Mouse (Mus musculus) heart, adult 2 months (tissue): ENCODE results near the gene Patz1. TPM values are rescaled to one million over a fixed set of nuclear protein-coding genes. Genes with fewer than 3 reads are reported as not detected.
A peak's percentile ranks its signal among the peaks of the same experiment; 100 is the strongest.

Experiments used
- DNase-seq, 2 experiments: peaks; one replicate each; pipeline ENCODE4 v3.0.0; 2021
- H3K27ac ChIP-seq: fragments of 200-600 bp; 2 replicates; pipeline ENCODE4 v1.8.1; 2022
- H3K27me3 ChIP-seq: fragments of 200-500 bp; 2 replicates; pipeline ENCODE4 v1.6.1; 2012; ENCODE audit warnings: mild to moderate bottlenecking, low read length, inconsistent platforms, mixed read lengths; ENCODE audit not compliant: control insufficient read depth, insufficient read depth
- H3K36me3 ChIP-seq: fragments of 200-500 bp; 2 replicates; pipeline ENCODE4 v1.6.1; 2012; ENCODE audit warnings: low read length, inconsistent platforms; ENCODE audit not compliant: control insufficient read depth, insufficient read depth
- H3K4me1 ChIP-seq: fragments of 200-500 bp; 2 replicates; pipeline ENCODE4 v1.6.1; 2011; ENCODE audit warnings: low read length; ENCODE audit not compliant: control insufficient read depth, insufficient read depth
- H3K4me3 ChIP-seq: fragments of 200-600 bp; 2 replicates; pipeline ENCODE4 v1.8.1; 2022
- H3K79me2 ChIP-seq: fragments of 200-500 bp; replicated peaks from 2 replicates; pipeline ENCODE4 v1.6.1; 2012; ENCODE audit warnings: mild to moderate bottlenecking, inconsistent platforms, low read length, moderate library complexity, mixed read lengths; ENCODE audit not compliant: control insufficient read depth, insufficient read depth
- H3K9ac ChIP-seq: fragments of 200-500 bp; 2 replicates; pipeline ENCODE4 v1.6.1; 2012; ENCODE audit warnings: low read depth, mild to moderate bottlenecking, control low read depth, inconsistent platforms, low read length, mixed read lengths
- CTCF ChIP-seq: fragments of 200-600 bp; IDR thresholded peaks from 2 replicates; pipeline ENCODE4 v1.8.1; 2022; ENCODE audit warnings: antibody characterized with exemption, mild to moderate bottlenecking, moderate library complexity
- EP300 ChIP-seq: fragments of 200-500 bp; IDR thresholded peaks from 2 replicates; pipeline ENCODE4 v1.6.1; 2011; ENCODE audit warnings: low read depth, low read length, control low read depth; ENCODE audit not compliant: insufficient read depth
- POLR2A ChIP-seq: fragments of 200-500 bp; IDR thresholded peaks from 2 replicates; pipeline ENCODE4 v1.6.1; 2011; ENCODE audit warnings: mild to moderate bottlenecking, low read depth, low read length, control low read depth; ENCODE audit not compliant: insufficient read depth
- WGBS: fragments of 180-500 bp; shearing (Covaris S2); methylation state at CpG from one replicate; pipeline ENCODE4 v1.1.7; 2018; 5-methylcytosine and 5-hydroxymethylcytosine counted together
- intact Hi-C: fragments of 180-260 bp; cut with DNase I; formaldehyde crosslinking; loops from one replicate; pipeline ENCODE4 v1.15.1; 2025
- polyA plus RNA-seq: library from polyadenylated mRNA; depleted of rRNA; stranded (reverse); fragments of >200 nt; gene quantifications from 2 replicates; pipeline ENCODE4 v1.2.3, GENCODE M21; 2012
- total RNA-seq, 2 experiments: library from RNA; stranded (reverse); gene quantifications; 2 replicates each; pipeline ENCODE4 v1.2.3; 2021

Patz1 gene
- total and polyA plus RNA-seq, 3 experiments: 16.3 to 30.8 (median 19.4) TPM

- Histone ChIP-seq H3K4me3 (no peak overlapping the region), H3K9ac (no peak overlapping the region), H3K27me3 (no peaks in the 10 kb centered on the region), H3K27ac (no peak overlapping the region), H3K79me2 (no peaks in the 10 kb centered on the region), H3K4me1 (peaks cover 10% of the 10 kb centered on the region), H3K36me3 (peaks cover 3% of the 10 kb centered on the region; the same call in 1 of the 2 replicates)
- WGBS: 66% methylated on average over 12 of the region's 12 CpGs
- TF ChIP-seq CTCF (peak; percentile 95), POLR2A (no peak), EP300 (peak; percentile 76; the same call in 1 of the 2 replicates)
- intact Hi-C loops: loop anchor here (1.0 to 10.0 kb wide), 4 partner anchors 16 to 168 kb away; partner anchors contain the start of genes Limk2, Pik3ip1 and Selenom
- DNase-seq: peak; percentile 79 to 83
Observed at GRCm38 (mm10) chr11:3347091-3347834, 58.6 kb downstream of the Patz1 start.

DNA sequence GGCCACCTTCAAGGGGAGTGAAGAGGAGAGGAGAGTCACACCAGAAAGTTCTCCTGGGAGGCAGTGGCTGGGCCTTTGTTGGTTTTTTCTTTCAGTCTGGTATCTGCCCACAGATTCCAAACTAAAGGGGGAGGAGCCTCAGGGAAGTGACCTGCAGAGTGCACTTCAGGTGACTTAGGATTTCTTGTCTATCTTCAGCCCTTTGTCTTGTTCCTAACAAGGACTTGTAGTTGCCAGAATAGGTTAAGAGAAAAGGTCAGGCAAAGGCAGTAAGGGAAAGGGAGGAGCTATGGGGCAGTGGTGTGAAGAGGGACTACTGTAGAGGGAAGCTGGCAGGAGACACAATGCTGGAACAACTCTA, 59.1 kb downstream of the Patz1 start:
- Histone ChIP-seq H3K4me1 (peaks cover 10% of the 10 kb centered on the region), H3K27me3 (no peaks in the 10 kb centered on the region), H3K4me3 (no peak overlapping the region), H3K9ac (no peak overlapping the region), H3K79me2 (no peaks in the 10 kb centered on the region), H3K36me3 (peaks cover 3% of the 10 kb centered on the region; the same call in 1 of the 2 replicates), H3K27ac (no peak overlapping the region)
- TF ChIP-seq POLR2A (no peak), CTCF (no peak), EP300 (no peak)
- intact Hi-C loops: loop anchor here (1.0 to 10.0 kb wide), 4 partner anchors 17 to 167 kb away; partner anchors contain the start of genes Limk2, Pik3ip1 and Selenom
- DNase-seq: no peak

DNA sequence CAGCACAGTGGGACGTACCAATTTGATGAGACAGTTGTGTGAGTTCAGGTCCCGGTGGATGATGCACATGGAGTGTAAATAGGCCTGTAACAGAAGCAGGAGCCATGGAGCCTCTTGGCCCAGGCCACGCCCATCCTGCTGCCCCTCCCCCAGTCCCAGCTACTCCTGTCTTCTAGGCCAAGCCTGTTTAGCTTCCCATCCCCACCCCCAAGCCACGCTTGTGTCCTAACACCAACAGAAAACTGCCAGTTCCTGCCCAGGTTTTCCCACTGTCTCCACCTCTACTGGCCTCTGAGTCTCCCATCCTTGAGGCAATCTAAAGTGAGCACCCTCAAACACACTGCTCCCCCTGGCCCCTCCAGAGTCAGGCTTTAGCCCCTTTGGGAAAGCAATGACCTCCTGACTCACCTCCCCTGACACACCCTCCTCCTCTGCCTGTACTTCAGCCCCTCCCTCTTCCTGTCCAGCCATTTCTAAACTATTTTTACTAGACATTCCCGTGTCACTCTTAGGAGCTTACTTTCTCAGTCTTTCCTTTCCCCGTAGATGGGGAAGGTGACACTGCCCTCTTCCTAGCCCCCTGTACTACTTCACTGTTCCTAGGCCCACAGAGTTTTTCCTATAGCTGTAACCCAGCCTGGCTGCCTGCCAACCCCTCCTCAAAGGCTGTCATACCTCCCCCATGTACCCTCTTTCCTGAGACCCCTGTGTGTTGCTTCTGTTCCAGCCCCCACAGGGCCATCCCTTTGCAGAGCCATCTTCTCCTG, 60.1 kb downstream of the Patz1 start:
- Histone ChIP-seq H3K27ac (peak overlapping the region; percentile 38), H3K79me2 (no peaks in the 10 kb centered on the region), H3K4me1 (peaks cover 10% of the 10 kb centered on the region), H3K9ac (no peak overlapping the region), H3K4me3 (no peak overlapping the region), H3K27me3 (no peaks in the 10 kb centered on the region), H3K36me3 (peaks cover 3% of the 10 kb centered on the region; the same call in 1 of the 2 replicates)
- TF ChIP-seq EP300 (no peak), CTCF (no peak), POLR2A (no peak)
- DNase-seq: no peak
- intact Hi-C loops: loop anchor here (10.0 kb wide), 1 partner anchor 166 kb away; the partner anchor contains the start of gene Selenom
- WGBS: 30% methylated on average over 6 of the region's 6 CpGs

GRCm38 (mm10) chr11:3349343-3349695, 60.6 kb downstream of the Patz1 start:
- Histone ChIP-seq H3K79me2 (no peaks in the 10 kb centered on the region), H3K27ac (peak overlapping the region; percentile 38), H3K36me3 (peaks cover 3% of the 10 kb centered on the region; the same call in 1 of the 2 replicates), H3K9ac (no peak overlapping the region), H3K4me1 (peaks cover 10% of the 10 kb centered on the region), H3K4me3 (no peak overlapping the region), H3K27me3 (no peaks in the 10 kb centered on the region)
- DNase-seq: no peak
- 63% methylated on average over 4 of the region's 4 CpGs for WGBS
- TF ChIP-seq CTCF (no peak), POLR2A (no peak), EP300 (no peak)
- intact Hi-C loops: loop anchor here (10.0 kb wide), 1 partner anchor 165 kb away; the partner anchor contains the start of gene Selenom

- Histone ChIP-seq H3K4me3 (no peak overlapping the region), H3K4me1 (peaks cover 10% of the 10 kb centered on the region), H3K27me3 (no peaks in the 10 kb centered on the region), H3K27ac (no peak overlapping the region), H3K36me3 (peaks cover 3% of the 10 kb centered on the region; the same call in 1 of the 2 replicates), H3K79me2 (no peaks in the 10 kb centered on the region), H3K9ac (no peak overlapping the region)
- intact Hi-C loops: no loop called here
- no peak for DNase-seq
- TF ChIP-seq EP300 (no peak), POLR2A (no peak), CTCF (no peak)
- 89% methylated on average over 9 of the region's 9 CpGs for WGBS
Observed at GRCm38 (mm10) chr11:3352131-3352530, 63.5 kb downstream of the Patz1 start.
